Mouse (Mus musculus) embryonic fibroblast, embryonic 13.5 days (primary cell): Measurements from ENCODE around the gene Hk2.

Experiments
- CTCF ChIP-seq: IDR thresholded peaks from 2 replicates; pipeline ENCODE4 v1.5.1; 2011; ENCODE audit warnings: mild to moderate bottlenecking, control low read depth, low read length, moderate library complexity, borderline replicate concordance; ENCODE audit not compliant: insufficient read depth
- POLR2A ChIP-seq: IDR thresholded peaks from 2 replicates; pipeline ENCODE4 v1.6.1; 2011; ENCODE audit warnings: low read depth, mild to moderate bottlenecking, control low read depth, low read length, moderate library complexity

DNA sequence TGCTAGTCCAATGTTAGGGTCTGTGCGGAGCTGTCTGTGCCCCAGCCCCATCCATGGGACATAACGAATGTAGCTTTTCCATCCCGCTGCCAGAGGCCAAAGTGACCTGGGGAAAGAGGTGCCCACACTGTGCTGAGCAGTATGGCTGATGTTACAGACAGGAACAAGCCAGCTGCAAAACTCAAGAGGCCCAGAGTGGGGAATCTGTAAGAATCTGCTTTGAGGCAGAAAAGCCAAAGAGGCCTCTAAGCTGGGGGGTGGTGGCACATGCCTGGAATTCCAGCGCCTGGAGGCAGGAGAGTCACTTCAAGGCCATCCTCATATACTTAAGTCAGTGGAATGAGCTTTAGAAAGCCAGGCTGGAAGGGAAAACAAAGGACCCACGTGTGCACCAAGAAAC is 50.9 kb downstream of the Hk2 start:
- TF ChIP-seq CTCF (no peak), POLR2A (no peak)
